Mouse (Mus musculus): Measurements from ENCODE around the gene Epha8. TPM values are rescaled to one million over a fixed set of nuclear protein-coding genes. Genes with fewer than 3 reads are reported as not detected.

The Epha8 gene
- polyA plus RNA-seq, 1 experiment from 2014 or later, result 0.62 TPM

DNA sequence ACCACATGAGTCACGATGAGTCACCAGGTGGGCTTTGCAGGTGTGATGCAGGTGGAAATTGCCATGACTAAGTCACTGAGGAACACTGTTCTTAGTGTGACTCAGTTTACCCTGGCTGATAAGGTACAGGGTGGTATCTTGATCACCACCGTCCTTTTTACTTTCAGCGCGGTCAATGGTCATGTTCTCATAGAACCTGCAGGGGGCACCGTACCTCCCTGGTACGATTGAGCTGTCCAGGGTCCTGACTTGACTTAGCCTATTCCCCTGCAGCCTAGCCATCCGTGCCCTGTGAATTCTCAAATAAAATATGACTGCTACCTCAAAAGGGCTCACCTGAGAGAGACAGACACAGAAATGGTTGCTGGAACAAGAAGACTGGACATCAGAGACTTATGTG, 49.6 kb downstream of the Epha8 start:
- ATAC-seq (ENCODE audit: insufficient read depth) (no peak), DNase-seq (peak; percentile 93)
- WGBS, result 11% methylated on average over 7 of the region's 7 CpGs
- TF ChIP-seq CTCF (IDR thresholded peaks at IDR 0.05; ENCODE audit: low read depth), result peak; percentile 95
- Histone ChIP-seq H3K9ac (no peak overlapping the region), H3K36me3 (ENCODE audit: insufficient read depth) (no peaks in the 10 kb centered on the region), H3K27ac (ENCODE audit: low read depth) (no peak overlapping the region), H3K9me3 (ENCODE audit: low read depth, low read length) (no peaks in the 10 kb centered on the region), H3K4me3 (ENCODE audit: low read depth, low read length) (no peak overlapping the region), H3K4me2 (no peak overlapping the region), H3K4me1 (ENCODE audit: insufficient read depth) (no peaks in the 10 kb centered on the region), H3K27me3 (ENCODE audit: insufficient read depth, low read length) (peaks cover 49% of the 10 kb centered on the region)

- no peak for DNase-seq
- H3K9ac ChIP-seq, result no peak overlapping the region
Observed at GRCm38 (mm10) chr4:136904767-136905539, 51.7 kb downstream of the Epha8 start.

DNA sequence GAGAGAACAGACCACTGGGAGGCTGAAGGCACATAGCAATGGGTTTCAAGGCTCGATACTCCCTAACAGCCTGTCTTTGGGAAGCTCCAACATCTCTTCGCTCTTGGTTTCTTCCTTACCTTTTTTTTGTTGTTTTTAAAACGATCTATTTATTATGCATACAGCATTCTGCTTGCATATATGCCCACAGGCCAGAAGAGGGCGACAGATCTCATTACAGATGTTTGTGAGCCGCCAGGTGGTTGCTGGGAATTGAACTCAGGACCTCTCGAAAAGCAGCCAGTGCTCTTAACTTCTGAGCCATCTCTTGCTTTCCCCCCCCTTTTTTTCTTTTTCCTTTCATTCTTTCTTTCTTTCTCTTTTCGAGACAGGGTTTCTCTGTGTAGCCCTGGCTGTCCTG, 57.5 kb downstream of the Epha8 start:
- H3K4me1 ChIP-seq (ENCODE audit: insufficient read depth), result no peaks in the 10 kb centered on the region
- no peak overlapping the region for H3K9ac ChIP-seq
- H3K9me3 ChIP-seq (ENCODE audit: low read depth, low read length), result no peaks in the 10 kb centered on the region
- H3K27me3 ChIP-seq (ENCODE audit: insufficient read depth, low read length), result peaks cover 46% of the 10 kb centered on the region
- 56% methylated on average over 7 of the region's 7 CpGs for WGBS
- H3K36me3 ChIP-seq (ENCODE audit: insufficient read depth), result no peaks in the 10 kb centered on the region
- H3K4me3 ChIP-seq (ENCODE audit: low read depth, low read length), result no peak overlapping the region
- ATAC-seq (ENCODE audit: insufficient read depth) (no peak), DNase-seq (peak; percentile 25)
- H3K4me2 ChIP-seq, result no peak overlapping the region
- no peak overlapping the region for H3K27ac ChIP-seq (ENCODE audit: low read depth)
- peak; percentile 46 for TF ChIP-seq CTCF (IDR thresholded peaks at IDR 0.05; ENCODE audit: low read depth)

More at GRCm38 (mm10) chr4:136904767-136905539, 51.7 kb downstream of the Epha8 start:
- Histone ChIP-seq H3K27me3 (ENCODE audit: insufficient read depth, low read length) (peaks cover 33% of the 10 kb centered on the region), H3K4me2 (no peak overlapping the region), H3K4me1 (ENCODE audit: insufficient read depth) (no peaks in the 10 kb centered on the region), H3K27ac (ENCODE audit: low read depth) (no peak overlapping the region), H3K4me3 (ENCODE audit: low read depth, low read length) (no peak overlapping the region), H3K9me3 (ENCODE audit: low read depth, low read length) (no peaks in the 10 kb centered on the region), H3K36me3 (ENCODE audit: insufficient read depth) (no peaks in the 10 kb centered on the region)
- TF ChIP-seq CTCF (IDR thresholded peaks at IDR 0.05; ENCODE audit: low read depth), result no peak
- ATAC-seq (ENCODE audit: insufficient read depth), result no peak
- WGBS, result 3% methylated on average over 23 of the region's 23 CpGs

DNA sequence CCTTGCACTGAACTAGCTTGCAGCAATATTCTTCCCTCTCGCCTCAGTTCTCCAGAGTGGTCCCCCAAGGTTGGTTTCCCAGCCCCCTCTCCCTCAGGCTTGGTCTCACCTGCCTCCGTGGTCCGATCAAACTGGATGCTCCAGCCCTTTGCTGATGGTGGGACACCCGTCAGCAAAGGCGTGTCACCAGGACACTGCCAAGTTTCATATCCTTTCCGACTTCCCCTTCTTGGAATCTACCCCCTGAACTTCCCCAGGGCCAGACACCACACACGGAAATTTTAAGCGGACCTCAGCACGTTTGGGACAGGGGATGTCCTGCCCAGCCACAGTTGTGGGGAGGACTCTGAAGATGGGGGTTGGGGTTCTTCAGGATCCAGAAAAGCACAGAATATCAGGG, 58.0 kb downstream of the Epha8 start, which contains the start of gene C1qa:
TSS of gene C1qa (minus strand) at position 167 of the 400 bp plus-strand sequence.
- no peaks in the 10 kb centered on the region for H3K36me3 ChIP-seq (ENCODE audit: insufficient read depth)
- TF ChIP-seq CTCF (IDR thresholded peaks at IDR 0.05; ENCODE audit: low read depth), result no peak
- no peaks in the 10 kb centered on the region for H3K9me3 ChIP-seq (ENCODE audit: low read depth, low read length)
- ATAC-seq (ENCODE audit: insufficient read depth), result no peak
- no peak for DNase-seq
- no peak within 1 kb of the TSS for H3K4me2 ChIP-seq
- H3K4me1 ChIP-seq (ENCODE audit: insufficient read depth), result no peaks in the 10 kb centered on the region
- H3K9ac ChIP-seq, result no peak within 1 kb of the TSS
- H3K4me3 ChIP-seq (ENCODE audit: low read depth, low read length), result no peak within 1 kb of the TSS
- whole genome bisulfite sequencing, result 66% methylated on average over 9 of the region's 9 CpGs
- H3K27me3 ChIP-seq (ENCODE audit: insufficient read depth, low read length), result peaks cover 44% of the 10 kb centered on the region
- no peak within 1 kb of the TSS for H3K27ac ChIP-seq (ENCODE audit: low read depth)

DNA sequence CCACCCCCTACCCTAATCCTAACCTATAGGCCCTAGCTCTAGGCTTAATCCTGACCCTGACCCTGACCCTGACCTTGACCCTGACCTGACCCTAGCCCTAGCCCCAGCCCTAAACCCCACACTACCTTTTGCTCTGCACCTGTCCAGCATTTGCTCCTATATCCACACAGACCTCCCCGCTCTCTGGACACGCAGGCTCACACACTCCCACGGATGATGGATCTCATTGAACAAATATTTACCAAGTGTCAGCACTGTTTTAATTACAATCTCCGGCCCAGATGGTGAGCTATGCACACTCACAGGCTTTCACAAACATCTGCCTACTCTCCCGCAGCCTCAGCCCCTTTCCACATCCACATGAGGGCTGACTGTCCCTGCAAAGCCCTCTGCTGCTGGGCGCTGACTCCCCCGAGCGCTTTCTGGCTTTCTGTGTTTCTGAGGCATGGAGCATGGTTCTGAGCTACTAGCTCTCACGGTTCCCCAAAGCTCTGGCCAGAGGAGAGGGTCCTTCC, 58.5 kb downstream of the Epha8 start:
- peaks cover 44% of the 10 kb centered on the region for H3K27me3 ChIP-seq (ENCODE audit: insufficient read depth, low read length)
- no peaks in the 10 kb centered on the region for H3K36me3 ChIP-seq (ENCODE audit: insufficient read depth)
- H3K9me3 ChIP-seq (ENCODE audit: low read depth, low read length), result no peaks in the 10 kb centered on the region
- no peak overlapping the region for H3K4me2 ChIP-seq
- no peak overlapping the region for H3K9ac ChIP-seq
- no peak for TF ChIP-seq CTCF (IDR thresholded peaks at IDR 0.05; ENCODE audit: low read depth)
- no peak overlapping the region for H3K4me3 ChIP-seq (ENCODE audit: low read depth, low read length)
- H3K4me1 ChIP-seq (ENCODE audit: insufficient read depth), result no peaks in the 10 kb centered on the region
- H3K27ac ChIP-seq (ENCODE audit: low read depth), result no peak overlapping the region
- DNase-seq (no peak), ATAC-seq (ENCODE audit: insufficient read depth) (no peak)
- 21% methylated on average over 9 of the region's 9 CpGs for WGBS

GRCm38 (mm10) chr4:136896461-136896860, 60.2 kb downstream of the Epha8 start:
- Histone ChIP-seq H3K4me3 (ENCODE audit: low read depth, low read length) (no peak overlapping the region), H3K4me2 (no peak overlapping the region), H3K9me3 (ENCODE audit: low read depth, low read length) (no peaks in the 10 kb centered on the region), H3K27me3 (ENCODE audit: insufficient read depth, low read length) (peaks cover 52% of the 10 kb centered on the region), H3K4me1 (ENCODE audit: insufficient read depth) (no peaks in the 10 kb centered on the region), H3K27ac (ENCODE audit: low read depth) (no peak overlapping the region), H3K9ac (peak overlapping the region; percentile 13; the same call in 1 of the 2 replicates), H3K36me3 (ENCODE audit: insufficient read depth) (no peaks in the 10 kb centered on the region)
- ATAC-seq (ENCODE audit: insufficient read depth) (no peak), DNase-seq (no peak)
- TF ChIP-seq CTCF (IDR thresholded peaks at IDR 0.05; ENCODE audit: low read depth), result no peak
- WGBS, result 34% methylated on average over 10 of the region's 10 CpGs

- H3K9me3 ChIP-seq (ENCODE audit: low read depth, low read length), result no peaks in the 10 kb centered on the region
- no peak overlapping the region for H3K4me3 ChIP-seq (ENCODE audit: low read depth, low read length)
- ATAC-seq (ENCODE audit: insufficient read depth) (no peak), DNase-seq (no peak)
- H3K36me3 ChIP-seq (ENCODE audit: insufficient read depth), result no peaks in the 10 kb centered on the region
- TF ChIP-seq CTCF (IDR thresholded peaks at IDR 0.05; ENCODE audit: low read depth), result no peak
- WGBS, result 4% methylated on average over 14 of the region's 15 CpGs
- H3K27ac ChIP-seq (ENCODE audit: low read depth), result no peak overlapping the region
- peaks cover 52% of the 10 kb centered on the region for H3K27me3 ChIP-seq (ENCODE audit: insufficient read depth, low read length)
- H3K4me1 ChIP-seq (ENCODE audit: insufficient read depth), result no peaks in the 10 kb centered on the region
- H3K4me2 ChIP-seq, result no peak overlapping the region
- H3K9ac ChIP-seq, result peak overlapping the region; percentile 13; the same call in 1 of the 2 replicates
Observed at GRCm38 (mm10) chr4:136895861-136896260, 60.8 kb downstream of the Epha8 start.
